Mouse (Mus musculus) heart, embryonic 11.5 days (tissue): Measurements from ENCODE around the gene Vps52. TPM values are rescaled to one million over a fixed set of nuclear protein-coding genes. Genes with fewer than 3 reads are reported as not detected.

Source experiments
- ATAC-seq: fragments of 200-750 bp; cut with Nextera tagmentation; replicated peaks from 2 replicates; pipeline ENCODE4 v1.8.0; 2017; ENCODE audit warnings: moderate library complexity; ENCODE audit not compliant: insufficient number of reproducible peaks, low FRiP score, low TSS enrichment
- H3K27ac ChIP-seq: fragments of 300-500 bp; sonication (generic); 2 replicates; pipeline ENCODE4 v1.5.1; 2014; ENCODE audit warnings: mild to moderate bottlenecking, low read depth, low read length
- H3K27me3 ChIP-seq: fragments of 300-500 bp; sonication (generic); 2 replicates; pipeline ENCODE4 v1.6.1; 2014; ENCODE audit warnings: mild to moderate bottlenecking, low read length, mixed read lengths; ENCODE audit not compliant: control insufficient read depth, insufficient read depth
- H3K36me3 ChIP-seq: fragments of 300-500 bp; sonication (generic); 2 replicates; pipeline ENCODE4 v1.6.1; 2014; ENCODE audit warnings: mild to moderate bottlenecking, low read length, moderate library complexity, mixed read lengths; ENCODE audit not compliant: control insufficient read depth, insufficient read depth
- H3K4me1 ChIP-seq: fragments of 300-500 bp; sonication (generic); 2 replicates; pipeline ENCODE4 v1.6.1; 2014; ENCODE audit warnings: low read length; ENCODE audit not compliant: control insufficient read depth, insufficient read depth
- H3K4me2 ChIP-seq: fragments of 300-500 bp; sonication (generic); 2 replicates; pipeline ENCODE4 v1.6.1; 2014; ENCODE audit warnings: mild to moderate bottlenecking, moderate library complexity
- H3K4me3 ChIP-seq: fragments of 300-500 bp; sonication (generic); 2 replicates; pipeline ENCODE4 v1.5.1; 2014; ENCODE audit warnings: low read depth, low read length
- H3K9ac ChIP-seq: fragments of 300-500 bp; sonication (generic); 2 replicates; pipeline ENCODE4 v1.6.1; 2014; ENCODE audit warnings: mild to moderate bottlenecking, low read depth, low read length, moderate library complexity
- H3K9me3 ChIP-seq: fragments of 300-500 bp; sonication (generic); replicated peaks from 2 replicates; pipeline ENCODE4 v1.6.1; 2016; ENCODE audit warnings: low read length; ENCODE audit not compliant: control insufficient read depth
- WGBS: fragments of 180-500 bp; shearing (Covaris S2); extraction: QIAGEN DNeasy Blood & Tissue Kit; methylation state at CpG from one replicate; pipeline ENCODE4 v1.1.7; 2014; ENCODE audit not compliant: insufficient replicate concordance; 5-methylcytosine and 5-hydroxymethylcytosine counted together
- polyA plus RNA-seq: library from polyadenylated mRNA; unstranded; fragments of >200 nt; fragmentation: Nextera tagmentation; extraction: Ambion mirVana; gene quantifications from 2 replicates; pipeline ENCODE4 v1.2.1, GENCODE M21; 2014

The Vps52 gene
- polyA plus RNA-seq = 28.1 and 29.5 TPM in 2 replicates

DNA sequence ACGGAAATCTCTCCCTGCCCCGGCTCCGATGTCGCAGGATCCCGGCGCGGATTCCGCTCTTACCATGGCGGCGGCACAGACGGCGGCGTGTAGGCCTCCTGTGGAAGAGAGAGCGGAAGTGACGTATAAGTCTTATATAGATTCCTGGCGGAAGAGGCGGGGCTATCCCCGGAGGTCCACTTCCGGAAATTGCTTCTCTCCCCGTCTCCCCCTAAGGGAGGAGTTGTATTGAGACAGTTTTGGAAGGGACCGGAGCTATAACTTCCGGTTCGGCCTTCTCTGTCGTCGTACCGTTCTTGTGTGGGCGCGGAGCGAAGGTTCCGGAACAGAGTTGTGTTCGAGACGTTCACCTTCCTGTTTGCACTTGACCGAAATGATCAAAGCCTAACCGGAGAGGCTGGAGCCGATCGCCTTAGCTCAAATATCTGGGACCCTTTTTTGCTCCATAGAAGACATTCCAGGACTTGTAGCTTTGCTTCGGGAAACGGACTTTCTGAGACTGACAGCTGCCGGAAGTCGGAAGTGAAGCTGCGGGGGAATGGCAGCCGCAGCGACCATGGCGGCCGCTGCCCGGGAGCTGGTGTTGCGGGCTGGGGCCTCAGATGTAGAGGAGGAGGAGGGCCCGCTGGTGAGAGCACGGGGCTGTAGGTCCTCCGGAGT, at the start of gene Vps52, which contains the start of gene Rps18:
Gene Vps52, plus strand, starts transcription at position 258 of the 660 bp plus-strand sequence.
Gene Rps18, minus strand, starts transcription at position 447 of the 660 bp plus-strand sequence.
- no peaks in the 10 kb centered on the region for H3K27me3 ChIP-seq
- H3K9ac ChIP-seq = peak within 1 kb of the TSS; percentile 85
- H3K4me2 ChIP-seq = peak within 1 kb of the TSS; percentile 96
- H3K36me3 ChIP-seq = peaks cover 17% of the 10 kb centered on the region
- WGBS = under 1% methylated on average over 50 of the region's 50 CpGs
- peak within 1 kb of the TSS; percentile 86 for H3K27ac ChIP-seq
- H3K9me3 ChIP-seq = no peaks in the 10 kb centered on the region
- H3K4me1 ChIP-seq = peaks cover 38% of the 10 kb centered on the region
- H3K4me3 ChIP-seq = peak within 1 kb of the TSS; percentile 70
- ATAC-seq = peak; percentile 85

DNA sequence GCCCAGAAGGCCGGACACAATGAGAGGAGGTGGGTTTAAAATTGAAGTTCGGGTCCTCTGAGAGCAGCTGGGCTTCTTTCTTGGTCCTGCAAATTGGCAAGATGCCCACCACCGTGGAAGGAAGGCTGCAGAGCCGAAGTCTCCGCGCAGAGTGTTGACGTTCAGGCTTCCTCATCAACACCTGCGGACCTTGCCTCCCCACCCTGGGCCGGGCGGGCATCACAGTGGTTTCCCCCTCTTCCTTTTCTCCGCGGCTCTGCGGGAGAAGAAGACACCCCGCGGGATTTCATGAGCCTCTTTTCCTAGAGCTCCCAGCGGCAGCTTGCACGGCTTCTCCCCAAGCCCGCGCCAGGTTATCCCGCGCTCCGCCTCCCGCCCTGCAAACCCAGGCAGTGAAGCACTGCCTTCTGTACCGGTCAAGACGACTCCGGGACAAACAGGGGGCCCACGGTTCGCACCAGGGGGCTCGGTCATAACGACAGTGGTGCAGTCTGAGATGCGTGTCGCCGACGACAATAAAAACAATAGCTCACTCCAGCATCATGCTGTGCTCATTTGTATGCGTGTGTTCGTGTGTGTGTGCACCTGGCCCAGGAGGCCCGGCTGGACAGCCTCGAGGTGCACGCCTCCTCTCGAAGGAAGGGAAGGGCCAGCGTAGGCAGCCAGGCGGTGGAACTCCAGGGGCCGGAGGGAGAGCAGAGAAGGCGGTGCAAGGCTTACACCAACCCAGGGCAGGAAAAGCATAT, 47.1 kb upstream of the Vps52 start:
- peak overlapping the region; percentile 99 for H3K4me2 ChIP-seq
- peak overlapping the region; percentile 84 for H3K27ac ChIP-seq
- no peaks in the 10 kb centered on the region for H3K9me3 ChIP-seq
- peaks cover 21% of the 10 kb centered on the region for H3K36me3 ChIP-seq
- ATAC-seq = peak; percentile 64
- under 1% methylated on average over 44 of the region's 44 CpGs for WGBS
- H3K9ac ChIP-seq = peak overlapping the region; percentile 83
- peak overlapping the region; percentile 78 for H3K4me3 ChIP-seq
- no peaks in the 10 kb centered on the region for H3K27me3 ChIP-seq
- peaks cover 10% of the 10 kb centered on the region for H3K4me1 ChIP-seq

DNA sequence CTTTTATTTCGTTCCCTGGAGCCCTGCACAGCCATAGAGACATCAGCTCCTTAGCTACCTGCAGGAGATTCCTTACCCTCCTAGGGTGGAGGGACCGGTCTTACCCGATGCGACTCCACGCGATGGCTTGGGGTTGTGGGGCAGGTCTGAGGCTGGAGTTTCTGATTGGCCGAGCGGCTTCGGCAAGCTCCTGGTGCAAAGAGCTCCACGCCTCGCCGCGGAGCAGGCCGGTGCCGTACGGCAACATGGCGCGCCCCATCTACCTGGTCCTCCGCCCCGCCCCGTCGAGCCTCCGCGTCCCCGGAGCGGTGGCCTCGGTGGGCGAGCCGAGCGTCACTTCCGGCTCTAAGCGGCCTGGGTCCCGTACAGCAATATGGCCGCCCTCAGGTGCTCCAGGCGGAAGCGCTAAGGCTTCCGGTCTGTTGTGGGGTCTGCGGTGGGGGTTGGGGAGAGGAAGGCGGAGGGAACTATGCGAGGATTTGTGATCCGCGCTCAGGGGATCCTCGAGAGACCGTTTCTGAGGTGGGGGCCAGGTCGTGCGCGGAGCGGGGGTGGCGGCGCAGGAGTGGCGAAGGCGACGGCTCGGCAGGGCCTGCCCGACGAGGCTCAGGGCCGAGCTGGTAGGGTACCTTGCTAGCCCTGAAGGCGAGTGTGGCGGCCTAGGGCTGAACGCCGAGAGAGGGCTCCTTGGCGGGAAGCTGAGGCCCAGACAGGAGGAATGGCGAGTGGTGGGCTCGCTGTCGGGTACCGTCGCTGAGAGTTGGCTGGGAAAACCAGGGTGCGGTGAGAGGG, 46.3 kb upstream of the Vps52 start, which contains the start of gene Daxx:
Gene Daxx, plus strand, starts transcription at position 338 of the 792 bp plus-strand sequence.
- under 1% methylated on average over 65 of the region's 68 CpGs for WGBS
- Histone ChIP-seq H3K36me3 (peaks cover 28% of the 10 kb centered on the region), H3K4me2 (peak within 1 kb of the TSS; percentile 99), H3K9me3 (no peaks in the 10 kb centered on the region), H3K4me1 (peaks cover 10% of the 10 kb centered on the region), H3K4me3 (peak within 1 kb of the TSS; percentile 78), H3K9ac (peak within 1 kb of the TSS; percentile 83), H3K27me3 (no peaks in the 10 kb centered on the region), H3K27ac (peak within 1 kb of the TSS; percentile 84)
- ATAC-seq = peak; percentile 94

DNA sequence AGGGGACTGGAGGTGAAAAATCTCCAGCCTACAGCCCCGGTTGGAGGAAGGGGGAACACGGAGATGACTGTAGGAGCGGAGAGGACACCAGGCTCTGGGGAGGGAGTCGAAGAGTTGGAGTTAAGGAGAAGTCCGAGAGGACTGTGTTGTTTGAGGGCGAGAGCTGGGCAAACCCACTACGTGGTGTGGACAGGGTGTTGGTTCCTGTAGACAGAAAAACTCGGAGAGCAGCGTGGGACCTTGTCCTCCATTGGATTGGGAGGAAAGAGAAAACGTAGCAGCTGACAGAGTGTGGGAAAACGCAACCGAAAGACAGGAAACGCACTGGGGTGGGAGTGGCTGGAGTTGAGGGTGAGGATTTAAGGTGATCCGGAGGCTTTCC, 45.8 kb upstream of the Vps52 start:
- Histone ChIP-seq H3K9ac (peak overlapping the region; percentile 83), H3K27me3 (no peaks in the 10 kb centered on the region), H3K27ac (peak overlapping the region; percentile 83), H3K4me2 (peak overlapping the region; percentile 99), H3K4me1 (peaks cover 11% of the 10 kb centered on the region), H3K36me3 (peaks cover 31% of the 10 kb centered on the region), H3K4me3 (peak overlapping the region; percentile 78), H3K9me3 (no peaks in the 10 kb centered on the region)
- ATAC-seq = peak; percentile 4; the same call in 1 of the 2 replicates
- under 1% methylated on average over 14 of the region's 14 CpGs for WGBS

DNA sequence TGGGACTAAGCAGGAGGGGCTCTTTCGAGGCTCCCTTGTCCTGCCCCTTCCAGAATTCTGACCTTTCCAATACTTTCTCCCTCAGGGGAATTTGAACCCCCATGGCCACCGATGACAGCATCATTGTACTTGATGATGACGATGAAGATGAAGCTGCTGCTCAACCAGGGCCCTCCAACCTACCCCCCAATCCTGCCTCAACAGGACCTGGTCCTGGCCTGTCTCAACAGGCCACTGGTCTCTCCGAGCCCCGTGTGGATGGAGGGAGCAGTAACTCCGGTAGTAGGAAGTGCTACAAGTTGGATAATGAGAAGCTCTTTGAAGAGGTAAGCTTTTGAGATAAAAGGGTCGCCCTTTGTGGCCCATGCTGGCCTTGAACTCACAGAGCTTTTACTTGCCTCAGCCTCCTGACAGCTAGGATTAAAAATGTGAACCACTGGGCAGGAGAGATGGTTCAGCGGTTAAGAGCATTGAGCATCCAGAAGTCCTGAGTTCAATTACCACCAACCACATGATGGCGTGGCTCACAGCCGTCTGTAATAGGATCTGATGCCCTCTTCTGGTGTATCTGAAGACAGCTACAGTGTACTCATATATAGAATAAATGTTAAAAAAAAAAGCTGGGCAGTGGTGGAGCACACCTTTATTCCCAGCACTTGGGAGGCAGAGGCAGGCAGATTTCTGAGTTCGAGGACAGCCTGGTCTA, 45.1 kb upstream of the Vps52 start:
- peak overlapping the region; percentile 83 for H3K9ac ChIP-seq
- ATAC-seq = no peak
- peaks cover 15% of the 10 kb centered on the region for H3K4me1 ChIP-seq
- peaks cover 31% of the 10 kb centered on the region for H3K36me3 ChIP-seq
- peak overlapping the region; percentile 99 for H3K4me2 ChIP-seq
- H3K9me3 ChIP-seq = no peaks in the 10 kb centered on the region
- peak overlapping the region; percentile 83; the same call in 1 of the 2 replicates for H3K27ac ChIP-seq
- peak overlapping the region; percentile 78 for H3K4me3 ChIP-seq
- WGBS = 48% methylated on average over 11 of the region's 11 CpGs
- H3K27me3 ChIP-seq = no peaks in the 10 kb centered on the region

DNA sequence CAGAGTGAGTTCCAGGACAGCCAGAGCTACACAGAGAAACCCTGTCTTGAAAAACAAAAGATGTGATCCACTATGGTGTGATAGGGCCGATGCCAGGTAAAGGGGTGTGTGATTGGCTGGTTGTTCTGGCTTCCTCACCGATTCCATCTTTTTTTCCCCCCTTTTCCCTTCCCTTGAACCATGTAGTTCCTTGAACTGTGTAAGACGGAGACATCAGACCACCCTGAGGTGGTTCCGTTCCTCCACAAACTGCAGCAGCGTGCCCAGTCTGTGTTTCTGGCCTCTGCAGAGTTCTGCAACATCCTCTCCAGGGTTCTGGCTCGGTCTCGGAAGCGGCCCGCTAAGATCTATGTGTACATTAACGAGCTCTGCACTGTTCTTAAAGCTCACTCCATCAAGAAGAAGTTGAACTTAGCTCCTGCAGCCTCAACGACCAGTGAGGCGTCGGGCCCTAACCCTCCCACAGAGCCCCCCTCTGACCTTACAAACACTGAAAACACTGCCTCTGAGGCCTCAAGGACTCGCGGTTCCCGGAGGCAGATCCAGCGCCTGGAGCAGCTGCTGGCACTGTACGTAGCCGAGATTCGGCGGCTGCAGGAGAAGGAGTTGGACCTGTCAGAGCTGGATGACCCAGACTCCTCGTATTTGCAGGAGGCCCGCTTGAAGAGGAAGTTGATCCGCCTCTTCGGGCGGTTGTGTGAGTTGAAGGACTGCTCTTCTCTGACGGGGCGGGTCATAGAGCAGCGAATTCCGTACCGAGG, 44.4 kb upstream of the Vps52 start:
- no peak overlapping the region; the same call in 1 of the 2 replicates for H3K4me3 ChIP-seq
- no peak overlapping the region for H3K4me2 ChIP-seq
- no peaks in the 10 kb centered on the region for H3K9me3 ChIP-seq
- WGBS = 93% methylated on average over 31 of the region's 31 CpGs
- H3K9ac ChIP-seq = no peak overlapping the region
- ATAC-seq = no peak
- peaks cover 15% of the 10 kb centered on the region for H3K4me1 ChIP-seq
- peaks cover 31% of the 10 kb centered on the region for H3K36me3 ChIP-seq
- no peaks in the 10 kb centered on the region for H3K27me3 ChIP-seq
- H3K27ac ChIP-seq = no peak overlapping the region

DNA sequence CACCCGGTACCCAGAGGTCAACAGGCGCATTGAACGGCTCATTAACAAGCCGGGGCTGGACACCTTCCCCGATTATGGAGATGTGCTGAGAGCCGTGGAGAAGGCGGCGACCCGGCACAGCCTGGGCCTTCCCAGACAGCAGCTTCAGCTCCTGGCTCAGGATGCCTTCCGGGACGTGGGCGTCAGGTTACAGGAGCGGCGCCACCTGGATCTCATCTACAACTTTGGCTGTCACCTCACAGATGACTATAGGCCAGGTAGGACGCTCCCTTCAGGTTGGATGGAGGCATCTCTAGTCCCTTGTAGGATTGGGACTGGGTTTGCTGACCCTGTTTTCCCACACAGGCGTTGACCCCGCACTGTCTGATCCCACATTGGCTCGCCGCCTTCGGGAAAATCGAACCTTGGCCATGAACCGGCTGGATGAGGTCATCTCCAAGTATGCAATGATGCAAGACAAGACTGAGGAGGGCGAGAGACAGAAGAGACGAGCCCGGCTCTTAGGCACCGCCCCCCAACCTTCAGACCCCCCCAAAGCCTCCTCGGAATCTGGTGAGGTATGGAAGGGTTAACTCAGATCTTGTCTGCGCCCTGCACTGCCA, 43.7 kb upstream of the Vps52 start:
- Histone ChIP-seq H3K4me1 (peaks cover 17% of the 10 kb centered on the region), H3K9ac (no peak overlapping the region), H3K27ac (no peak overlapping the region), H3K4me3 (no peak overlapping the region; the same call in 1 of the 2 replicates), H3K36me3 (peaks cover 31% of the 10 kb centered on the region), H3K27me3 (no peaks in the 10 kb centered on the region), H3K9me3 (no peaks in the 10 kb centered on the region), H3K4me2 (no peak overlapping the region)
- no peak for ATAC-seq
- whole genome bisulfite sequencing = 89% methylated on average over 28 of the region's 28 CpGs
